Mouse (Mus musculus) liver, embryonic 14.5 days (tissue): Measurements from ENCODE around the gene Mnd1.

Experiments used
- CTCF ChIP-seq: IDR thresholded peaks from 2 replicates; pipeline ENCODE4 v1.5.1; 2016; ENCODE audit warnings: antibody characterized with exemption, low read depth, control low read depth
- EP300 ChIP-seq: IDR thresholded peaks from 2 replicates; pipeline ENCODE4 v1.6.1; 2016; ENCODE audit warnings: antibody characterized with exemption, low read depth

DNA sequence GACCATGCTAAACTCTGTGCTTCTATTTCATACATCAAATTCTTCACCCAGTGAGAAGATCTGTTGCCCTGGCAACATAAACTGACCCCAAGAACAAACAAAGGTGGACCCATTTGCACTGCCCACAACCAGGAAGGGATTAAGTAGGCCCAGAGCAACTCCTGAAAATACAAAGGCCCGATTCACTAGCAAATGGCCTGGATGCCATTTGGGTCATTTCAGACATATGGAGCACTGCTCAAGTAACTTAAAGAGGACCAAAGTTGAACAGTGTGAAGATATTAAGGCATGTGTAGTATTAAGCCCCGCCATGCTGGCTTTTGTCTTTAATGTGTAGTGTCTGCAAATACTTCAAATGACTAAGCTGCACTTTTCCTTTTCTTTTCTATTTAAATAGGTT lies 68.7 kb downstream of the Mnd1 start:
- TF ChIP-seq CTCF (no peak), EP300 (no peak)
